Mouse (Mus musculus): Measurements from ENCODE around the gene Krtap6-5. TPM values are rescaled to one million over a fixed set of nuclear protein-coding genes. Genes with fewer than 3 reads are reported as not detected.
"Not testable (repeated sequence)": the region's sequence is repeated elsewhere in the genome, so short reads cannot be mapped to it uniquely, and the experiment has no call there.

Gene Krtap6-5
- polyA plus RNA-seq (2012; ENCODE audit: insufficient read depth, low replicate concordance): not detected in 2 replicates

DNA sequence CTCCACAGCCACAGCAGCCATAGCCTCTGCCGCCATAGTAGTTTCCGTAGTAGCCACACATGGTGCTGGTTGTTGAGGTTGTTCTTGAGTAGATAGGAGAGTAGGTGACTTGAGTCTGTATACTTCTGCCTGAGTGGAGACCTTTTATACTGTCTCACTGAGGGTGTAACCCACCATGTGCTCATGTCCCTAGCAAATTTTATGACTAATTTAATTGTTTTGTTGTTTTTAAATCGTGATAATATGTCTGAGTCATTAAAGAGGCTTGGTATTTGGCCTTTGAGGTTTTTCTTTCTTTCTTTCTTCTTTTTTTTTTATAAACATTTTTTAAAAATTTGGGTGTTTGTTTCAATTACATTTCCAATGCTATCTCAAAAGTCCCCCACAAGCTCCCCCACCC is at the start of gene Krtap6-5:
Krtap6-5 (minus strand) TSS at position 101 of the 400 bp plus-strand sequence.
- Histone ChIP-seq H3K9me3 (peaks cover 7% of the 10 kb centered on the region; the same call in 1 of the 2 replicates), H3K4me3 (replicated peaks) (no peak within 1 kb of the TSS), H3K4me1 (no peaks in the 10 kb centered on the region), H3K36me3 (replicated peaks; ENCODE audit: low read length) (no peaks in the 10 kb centered on the region), H3K27me3 (replicated peaks) (no peaks in the 10 kb centered on the region)
- TF ChIP-seq FLI1 (IDR thresholded peaks at IDR 0.05; ENCODE audit: low read length) (no peak), GATA1 (IDR thresholded peaks at IDR 0.05; ENCODE audit: borderline replicate concordance, low read length) (no peak)

DNA sequence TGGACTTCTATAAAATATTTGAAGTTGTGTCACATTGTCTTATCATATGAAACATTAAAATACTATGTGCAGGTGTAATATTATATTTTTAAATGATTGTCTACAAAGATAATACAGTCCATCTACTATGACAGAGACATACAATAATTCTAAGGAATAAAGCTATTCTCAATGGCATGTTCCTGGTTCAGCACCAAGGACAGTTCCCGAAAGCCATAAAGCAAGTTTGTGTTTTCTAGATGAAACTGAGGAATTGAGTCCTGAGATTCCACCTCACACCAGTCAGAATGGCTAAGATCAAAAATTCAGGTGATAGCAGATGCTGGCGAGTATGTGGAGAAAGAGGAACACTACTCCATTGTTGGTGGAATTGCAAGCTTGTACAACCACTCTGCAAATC is 23.4 kb upstream of the Krtap6-5 start:
- H3K4me3 ChIP-seq (replicated peaks); H3K27me3 ChIP-seq (replicated peaks); H3K4me1 ChIP-seq; H3K9me3 ChIP-seq; H3K36me3 ChIP-seq (replicated peaks; ENCODE audit: low read length): not testable (repeated sequence)

DNA sequence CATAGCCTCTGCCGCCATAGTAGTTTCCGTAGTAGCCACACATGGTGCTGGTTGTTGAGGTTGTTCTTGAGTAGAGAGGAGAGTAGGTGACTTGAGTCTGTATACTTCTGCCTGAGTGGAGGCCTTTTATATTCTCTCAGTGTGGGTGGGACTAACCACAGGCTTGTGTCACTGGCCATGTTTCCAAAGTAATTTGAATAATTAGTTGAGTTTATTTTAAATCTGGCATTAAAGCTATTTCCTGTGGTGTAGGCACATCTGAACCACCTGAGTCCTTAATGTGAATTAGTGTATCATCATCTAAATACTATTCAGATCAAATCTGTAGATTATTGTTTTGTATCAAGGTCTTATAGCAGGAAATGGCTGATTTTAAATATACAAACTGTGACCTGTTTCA is 16.2 kb upstream of the Krtap6-5 start, which contains the start of gene 1110025L11Rik:
1110025L11Rik (minus strand) TSS at position 101 of the 400 bp plus-strand sequence.
- H3K4me3 ChIP-seq (replicated peaks); H3K4me1 ChIP-seq; H3K27me3 ChIP-seq (replicated peaks); H3K9me3 ChIP-seq; H3K36me3 ChIP-seq (replicated peaks; ENCODE audit: low read length): not testable (repeated sequence)

DNA sequence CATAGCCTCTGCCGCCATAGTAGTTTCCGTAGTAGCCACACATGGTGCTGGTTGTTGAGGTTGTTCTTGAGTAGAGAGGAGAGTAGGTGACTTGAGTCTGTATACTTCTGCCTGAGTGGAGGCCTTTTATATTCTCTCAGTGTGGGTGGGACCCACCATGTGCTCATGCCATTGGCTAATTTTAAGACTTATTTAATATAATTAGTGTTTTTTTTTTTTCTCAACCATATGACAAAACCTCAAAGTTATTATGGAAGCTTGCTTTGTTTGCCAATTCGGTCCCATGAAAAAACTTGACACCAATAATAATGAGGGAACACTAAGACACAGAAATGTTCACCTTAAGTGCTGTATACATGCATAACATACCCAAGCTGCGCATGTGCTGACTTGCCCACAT is 6.3 kb downstream of the Krtap6-5 start, which contains the start of gene Gm10228:
Gm10228 (minus strand) TSS at position 101 of the 400 bp plus-strand sequence.
- not testable (repeated sequence) for H3K4me3 ChIP-seq (replicated peaks); H3K9me3 ChIP-seq; H3K4me1 ChIP-seq

DNA sequence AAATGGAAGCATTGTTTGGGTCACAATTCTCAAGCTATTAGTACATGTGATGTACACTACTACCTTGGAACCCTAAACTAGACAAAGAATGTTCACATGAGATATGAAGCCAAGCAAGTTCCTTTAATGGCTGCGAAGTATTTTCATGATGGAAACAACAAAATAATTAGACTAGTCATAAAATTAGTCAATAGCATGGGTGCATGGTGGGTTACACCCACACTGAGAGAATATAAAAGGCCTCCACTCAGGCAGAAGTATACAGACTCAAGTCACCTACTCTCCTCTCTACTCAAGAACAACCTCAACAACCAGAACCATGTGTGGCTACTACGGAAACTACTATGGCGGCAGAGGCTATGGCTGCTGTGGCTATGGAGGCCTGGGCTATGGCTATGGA is 16.3 kb downstream of the Krtap6-5 start, which contains the start of gene Krtap6-1:
Krtap6-1 (plus strand) TSS at position 301 of the 400 bp plus-strand sequence.
- not testable (repeated sequence) for H3K4me3 ChIP-seq (replicated peaks); H3K27me3 ChIP-seq (replicated peaks); H3K4me1 ChIP-seq; H3K36me3 ChIP-seq (replicated peaks; ENCODE audit: low read length); H3K9me3 ChIP-seq

More for the DNA sequence above, 6.3 kb downstream of the Krtap6-5 start, which contains the start of gene Gm10228:
- H3K36me3 ChIP-seq (replicated peaks; ENCODE audit: low read length); H3K27me3 ChIP-seq (replicated peaks): not testable (repeated sequence)

DNA sequence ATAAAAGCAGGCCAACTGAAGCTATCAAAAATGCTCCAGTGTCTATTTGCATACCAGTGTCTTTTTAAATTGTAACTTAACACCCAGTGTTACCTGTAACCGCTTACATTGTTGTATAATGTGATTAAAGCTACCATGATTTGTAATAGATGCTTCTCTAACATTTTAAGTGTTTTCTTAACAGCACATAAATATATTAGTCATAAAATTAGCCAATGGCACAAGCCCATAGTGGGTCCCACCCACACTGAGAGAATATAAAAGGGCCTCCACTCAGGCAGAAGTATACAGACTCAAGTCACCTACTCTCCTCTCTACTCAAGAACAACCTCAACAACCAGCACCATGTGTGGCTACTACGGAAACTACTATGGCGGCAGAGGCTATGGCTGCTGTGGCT is 32.7 kb downstream of the Krtap6-5 start, which contains the start of gene Gm10229:
Gm10229 (plus strand) TSS at position 301 of the 400 bp plus-strand sequence.
- not testable (repeated sequence) for H3K4me1 ChIP-seq; H3K27me3 ChIP-seq (replicated peaks)

DNA sequence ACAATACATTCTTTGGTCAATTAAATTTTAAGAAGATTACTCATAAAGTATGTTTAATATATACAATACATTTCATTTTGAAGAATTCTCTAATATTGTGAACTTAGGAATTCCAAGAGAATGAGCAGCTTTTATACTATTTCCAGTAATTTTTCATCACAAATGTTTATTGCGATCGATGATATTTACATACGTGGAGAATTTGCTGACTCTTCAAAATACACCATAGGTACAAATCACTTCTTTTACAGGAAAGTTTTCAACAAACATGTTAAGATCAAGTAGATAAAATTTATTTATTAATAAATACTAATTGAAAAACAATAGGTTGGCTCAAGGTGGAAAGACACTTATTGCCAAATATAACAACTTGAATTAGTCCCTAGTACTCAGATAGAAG is 33.7 kb downstream of the Krtap6-5 start:
- no peak overlapping the region for H3K4me3 ChIP-seq (replicated peaks)
- no peaks in the 10 kb centered on the region for H3K4me1 ChIP-seq
- H3K9me3 ChIP-seq: peaks cover 10% of the 10 kb centered on the region
- H3K27me3 ChIP-seq (replicated peaks): no peaks in the 10 kb centered on the region
- H3K36me3 ChIP-seq (replicated peaks; ENCODE audit: low read length): no peaks in the 10 kb centered on the region
- TF ChIP-seq FLI1 (IDR thresholded peaks at IDR 0.05; ENCODE audit: low read length): no peak
- TF ChIP-seq GATA1 (IDR thresholded peaks at IDR 0.05; ENCODE audit: borderline replicate concordance, low read length): no peak

More for the DNA sequence above, 32.7 kb downstream of the Krtap6-5 start, which contains the start of gene Gm10229:
- not testable (repeated sequence) for H3K4me3 ChIP-seq (replicated peaks); H3K36me3 ChIP-seq (replicated peaks; ENCODE audit: low read length); H3K9me3 ChIP-seq

DNA sequence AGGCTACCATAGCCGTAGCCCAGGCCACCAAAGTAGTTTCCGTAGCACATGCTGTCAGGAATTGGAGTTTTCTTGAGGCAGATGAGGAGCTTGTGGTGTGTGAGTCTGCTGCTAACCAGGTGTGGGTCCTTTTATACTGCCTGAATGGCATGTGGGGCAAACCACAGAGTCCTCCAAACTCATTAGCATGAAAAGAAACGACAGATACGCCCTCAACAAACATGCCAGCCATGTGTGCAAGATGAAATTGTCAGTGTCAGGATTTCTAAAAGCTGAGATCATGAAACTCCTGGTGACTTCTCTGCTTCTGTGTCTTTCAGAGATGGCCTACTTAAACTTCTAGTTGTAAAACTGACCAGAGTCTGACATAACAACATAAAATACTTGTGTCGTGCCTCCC is 37.0 kb downstream of the Krtap6-5 start, which contains the start of gene Krtap22-2:
Krtap22-2 (minus strand) TSS at position 101 of the 400 bp plus-strand sequence.
- no peaks in the 10 kb centered on the region for H3K27me3 ChIP-seq (replicated peaks)
- H3K9me3 ChIP-seq: peaks cover 10% of the 10 kb centered on the region
- H3K4me3 ChIP-seq (replicated peaks): peak within 1 kb of the TSS; percentile 62
- no peak for TF ChIP-seq GATA1 (IDR thresholded peaks at IDR 0.05; ENCODE audit: borderline replicate concordance, low read length)
- no peak for TF ChIP-seq FLI1 (IDR thresholded peaks at IDR 0.05; ENCODE audit: low read length)
- no peaks in the 10 kb centered on the region for H3K36me3 ChIP-seq (replicated peaks; ENCODE audit: low read length)
- no peaks in the 10 kb centered on the region for H3K4me1 ChIP-seq

Other genes starting within 250 kb of the Krtap6-5 start
- not detected in 2 replicates for gene Gm20741, start 235.7 kb downstream of the Krtap6-5 start, polyA plus RNA-seq (2012; ENCODE audit: insufficient read depth, low replicate concordance)
- not detected in 2 replicates for gene Krtap15, start 227.7 kb downstream of the Krtap6-5 start, polyA plus RNA-seq (2012; ENCODE audit: insufficient read depth, low replicate concordance)
- not detected in 2 replicates for gene Krtap14, start 221.7 kb downstream of the Krtap6-5 start, polyA plus RNA-seq (2012; ENCODE audit: insufficient read depth, low replicate concordance)
- not detected in 2 replicates for gene Krtap19-1, start 178.5 kb downstream of the Krtap6-5 start, polyA plus RNA-seq (2012; ENCODE audit: insufficient read depth, low replicate concordance)
- not detected in 2 replicates for gene Krtap19-2, start 173.6 kb downstream of the Krtap6-5 start, polyA plus RNA-seq (2012; ENCODE audit: insufficient read depth, low replicate concordance)
- gene Krtap19-3, start 169.8 kb downstream of the Krtap6-5 start, polyA plus RNA-seq (2012; ENCODE audit: insufficient read depth, low replicate concordance): not detected in 2 replicates
- gene Krtap19-4, start 162.8 kb downstream of the Krtap6-5 start, polyA plus RNA-seq (2012; ENCODE audit: insufficient read depth, low replicate concordance): not detected in 2 replicates
- gene Krtap19-5, start 151.4 kb downstream of the Krtap6-5 start, polyA plus RNA-seq (2012; ENCODE audit: insufficient read depth, low replicate concordance): not detected in 2 replicates
- gene Krtap19-9b, start 115.6 kb downstream of the Krtap6-5 start, polyA plus RNA-seq (2012; ENCODE audit: insufficient read depth, low replicate concordance): not detected in 2 replicates
- gene Krtap16-3, start 85.0 kb downstream of the Krtap6-5 start, polyA plus RNA-seq (2012; ENCODE audit: insufficient read depth, low replicate concordance): not detected in 2 replicates
- not detected in 2 replicates for gene Krtap22-2, start 37.1 kb downstream of the Krtap6-5 start, polyA plus RNA-seq (2012; ENCODE audit: insufficient read depth, low replicate concordance)
- not detected in 2 replicates for gene Gm10229, start 32.6 kb downstream of the Krtap6-5 start, polyA plus RNA-seq (2012; ENCODE audit: insufficient read depth, low replicate concordance)
- gene Krtap6-1, start 16.2 kb downstream of the Krtap6-5 start, polyA plus RNA-seq (2012; ENCODE audit: insufficient read depth, low replicate concordance): not detected in 2 replicates
- not detected in 2 replicates for gene Gm10228, start 6.4 kb downstream of the Krtap6-5 start, polyA plus RNA-seq (2012; ENCODE audit: insufficient read depth, low replicate concordance)
- not detected in 2 replicates for gene 1110025L11Rik, start 16.1 kb upstream of the Krtap6-5 start, polyA plus RNA-seq (2012; ENCODE audit: insufficient read depth, low replicate concordance)
- gene Krtap6-3, start 36.1 kb upstream of the Krtap6-5 start, polyA plus RNA-seq (2012; ENCODE audit: insufficient read depth, low replicate concordance): not detected in 2 replicates
- gene Gm6358, start 93.0 kb upstream of the Krtap6-5 start, polyA plus RNA-seq (2012; ENCODE audit: insufficient read depth, low replicate concordance): not detected in 2 replicates
- gene Gm10061, start 103.2 kb upstream of the Krtap6-5 start, polyA plus RNA-seq (2012; ENCODE audit: insufficient read depth, low replicate concordance): not detected in 2 replicates
- not detected in 2 replicates for gene Gm9789, start 110.1 kb upstream of the Krtap6-5 start, polyA plus RNA-seq (2012; ENCODE audit: insufficient read depth, low replicate concordance)
- not detected in 2 replicates for gene Gm7735, start 121.6 kb upstream of the Krtap6-5 start, polyA plus RNA-seq (2012; ENCODE audit: insufficient read depth, low replicate concordance)
- gene 1110057P08Rik, start 126.9 kb upstream of the Krtap6-5 start, polyA plus RNA-seq (2012; ENCODE audit: insufficient read depth, low replicate concordance): not detected in 2 replicates
- not detected in 2 replicates for gene Krtap20-2, start 158.0 kb upstream of the Krtap6-5 start, polyA plus RNA-seq (2012; ENCODE audit: insufficient read depth, low replicate concordance)

Data from megakaryocyte, embryonic 14.5 days (primary cell).